Mouse (Mus musculus) neural tube, embryonic 10.5 days (tissue): ENCODE data around the gene Sumo3.

Experiments
- DNase-seq: peaks from one replicate; pipeline ENCODE4 v3.0.0-alpha.2; 2017; ENCODE audit warnings: low spot score; ENCODE audit errors: extremely low spot score

Gene Sumo3

GRCm38 (mm10) chr10:77588036-77588435 is 17.9 kb upstream of the Sumo3 start:
- DNase-seq = no peak

DNA sequence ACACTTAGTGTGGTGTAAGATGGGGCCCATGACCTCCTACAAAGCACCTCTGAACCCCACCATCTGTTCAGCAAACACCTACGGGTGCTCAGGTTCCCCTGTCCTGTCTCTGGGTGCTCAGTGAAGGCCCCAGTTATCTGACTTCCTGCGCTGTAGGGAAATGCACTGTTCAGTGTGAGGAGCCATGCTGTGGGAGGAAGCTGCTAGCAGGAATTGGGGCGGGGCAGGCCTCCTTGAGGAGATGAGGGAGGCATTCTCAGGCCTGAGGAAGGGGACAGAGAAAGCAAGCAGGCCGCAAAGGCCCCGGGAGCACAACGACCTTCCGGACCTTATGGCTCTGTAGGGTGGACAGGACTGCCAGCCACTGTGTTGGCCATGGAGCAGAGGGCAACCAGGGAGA is 16.8 kb upstream of the Sumo3 start:
- no peak for DNase-seq

DNA sequence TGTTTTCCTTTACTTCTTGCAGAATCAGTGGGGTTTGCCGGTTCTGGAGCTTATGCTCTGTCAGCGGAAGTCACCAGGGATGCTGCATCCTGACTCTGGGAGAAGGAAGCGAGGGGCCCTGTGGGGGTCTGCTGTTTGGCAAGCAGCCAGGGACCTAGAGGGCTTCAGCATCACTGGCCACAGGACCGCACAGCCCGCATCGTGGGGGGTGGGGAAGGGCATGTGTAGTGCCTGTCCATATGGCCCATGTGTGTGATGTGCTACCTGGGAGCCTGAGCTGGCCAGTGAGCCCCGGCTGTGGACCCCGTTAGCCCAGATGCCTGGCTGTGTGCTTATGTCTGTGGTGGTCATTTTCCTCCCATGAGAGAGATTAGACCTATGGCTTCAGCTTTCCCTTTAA is 16.1 kb upstream of the Sumo3 start:
- DNase-seq = no peak

DNA sequence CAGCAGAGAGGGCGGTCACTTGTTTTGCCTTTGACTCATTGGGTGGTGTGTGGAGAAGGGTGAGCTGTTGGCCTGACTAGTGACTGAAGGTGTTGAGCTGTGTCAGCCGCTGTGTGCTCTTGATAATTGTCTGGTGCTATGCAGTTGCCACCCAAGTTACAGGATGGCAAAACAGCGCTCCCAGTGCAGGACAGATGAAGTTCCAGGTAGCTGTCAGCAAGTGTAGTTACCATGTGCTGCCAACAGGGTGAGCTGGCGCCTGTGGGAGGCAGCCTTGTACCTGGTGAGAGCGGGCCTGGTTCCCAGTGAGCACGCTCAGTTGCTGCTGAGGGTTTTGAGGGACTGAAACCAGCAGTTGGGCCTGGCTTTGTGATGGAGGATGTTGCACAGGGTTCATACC is 15.1 kb upstream of the Sumo3 start:
- peak; percentile 34 for DNase-seq

- DNase-seq = no peak
These were observed 14.4 kb upstream of the Sumo3 start for GRCm38 (mm10) chr10:77591546-77591945.

DNA sequence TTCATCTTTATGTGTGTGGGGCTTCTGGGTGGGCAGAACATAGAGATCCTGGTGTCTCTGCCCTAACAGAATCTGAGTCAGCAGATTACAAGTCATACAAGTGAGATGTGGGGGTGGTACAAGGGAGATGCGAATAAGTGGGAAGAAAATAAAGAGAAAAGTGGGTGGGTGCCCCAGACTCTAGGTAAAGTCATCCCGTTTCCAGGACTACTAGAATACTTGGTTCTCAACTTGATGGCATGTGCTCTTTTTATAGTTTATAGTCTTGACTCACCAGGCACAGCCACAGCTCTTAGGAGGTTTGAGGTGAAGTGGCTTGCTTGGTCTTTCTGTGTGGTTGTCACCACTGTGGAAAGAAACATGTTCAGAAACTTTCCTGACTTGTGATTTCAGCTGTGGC is 9.8 kb upstream of the Sumo3 start:
- DNase-seq = no peak

DNA sequence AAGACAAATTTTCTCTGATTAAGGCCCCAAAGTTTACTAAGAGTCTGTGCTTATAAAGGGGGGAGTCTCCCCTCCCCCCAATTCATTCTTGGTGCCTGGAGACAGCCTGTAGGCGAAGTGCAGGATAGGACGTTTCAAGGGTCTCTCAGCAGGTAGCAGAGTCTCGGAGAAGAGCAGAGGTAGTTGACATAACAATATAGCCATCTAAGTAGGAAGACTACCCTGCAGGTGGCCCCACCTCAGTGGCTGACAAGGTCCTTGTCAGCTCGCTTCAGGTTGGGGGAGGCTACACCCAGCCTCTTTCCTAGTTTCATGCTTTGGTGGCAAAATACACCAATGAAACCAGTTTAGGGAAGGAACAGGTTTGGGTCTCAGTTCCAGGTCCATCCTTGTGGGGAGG is 2.9 kb upstream of the Sumo3 start:
- DNase-seq = no peak

- DNase-seq = no peak
These were observed 1.8 kb upstream of the Sumo3 start for GRCm38 (mm10) chr10:77604111-77604510.

GRCm38 (mm10) chr10:77604958-77605357 is 939 bp upstream of the Sumo3 start:
- DNase-seq = no peak

DNA sequence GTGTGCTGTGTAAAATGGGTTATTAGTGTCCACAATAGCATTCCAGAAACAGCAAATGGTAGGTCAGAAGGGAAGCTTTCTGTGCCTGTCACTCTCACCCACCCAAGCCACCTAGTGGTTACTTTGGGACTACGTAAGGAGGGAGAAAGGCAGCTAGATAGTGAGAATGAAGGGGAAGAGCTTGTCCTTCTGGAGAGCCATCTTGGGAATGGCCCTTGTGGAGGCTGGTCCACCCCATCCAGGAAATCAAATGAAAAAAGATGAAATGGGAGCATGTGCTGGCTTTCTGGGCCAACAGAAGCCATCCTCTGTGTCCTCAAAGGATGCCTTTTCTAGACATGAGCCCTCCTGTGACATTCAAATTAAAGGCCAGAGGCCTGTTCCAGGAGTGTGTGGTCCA is 529 bp upstream of the Sumo3 start:
- peak; percentile 39 for DNase-seq

GRCm38 (mm10) chr10:77606855-77607254 is 958 bp downstream of the Sumo3 start:
- no peak for DNase-seq

DNA sequence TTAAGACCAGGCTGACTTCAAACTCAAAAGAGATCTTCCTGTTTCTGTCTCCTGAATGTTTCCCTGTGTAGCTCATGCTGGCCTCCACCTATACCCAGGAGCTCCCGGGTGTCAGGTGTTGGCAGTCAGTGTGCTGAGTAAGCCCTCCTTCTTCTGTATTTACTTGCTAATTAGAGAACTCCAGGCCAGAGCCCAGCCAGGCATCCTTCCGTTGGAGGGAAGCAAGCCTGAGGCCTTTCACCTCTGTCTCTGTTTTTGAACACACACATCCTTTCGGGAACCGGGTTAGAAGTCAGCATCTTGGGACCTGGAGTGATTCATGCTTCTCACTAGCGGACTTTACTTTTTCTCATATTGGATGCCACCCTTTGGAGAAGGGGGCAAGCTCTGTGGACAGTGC is 1.5 kb downstream of the Sumo3 start:
- no peak for DNase-seq

GRCm38 (mm10) chr10:77608589-77608988 is 2.7 kb downstream of the Sumo3 start:
- DNase-seq = no peak

DNA sequence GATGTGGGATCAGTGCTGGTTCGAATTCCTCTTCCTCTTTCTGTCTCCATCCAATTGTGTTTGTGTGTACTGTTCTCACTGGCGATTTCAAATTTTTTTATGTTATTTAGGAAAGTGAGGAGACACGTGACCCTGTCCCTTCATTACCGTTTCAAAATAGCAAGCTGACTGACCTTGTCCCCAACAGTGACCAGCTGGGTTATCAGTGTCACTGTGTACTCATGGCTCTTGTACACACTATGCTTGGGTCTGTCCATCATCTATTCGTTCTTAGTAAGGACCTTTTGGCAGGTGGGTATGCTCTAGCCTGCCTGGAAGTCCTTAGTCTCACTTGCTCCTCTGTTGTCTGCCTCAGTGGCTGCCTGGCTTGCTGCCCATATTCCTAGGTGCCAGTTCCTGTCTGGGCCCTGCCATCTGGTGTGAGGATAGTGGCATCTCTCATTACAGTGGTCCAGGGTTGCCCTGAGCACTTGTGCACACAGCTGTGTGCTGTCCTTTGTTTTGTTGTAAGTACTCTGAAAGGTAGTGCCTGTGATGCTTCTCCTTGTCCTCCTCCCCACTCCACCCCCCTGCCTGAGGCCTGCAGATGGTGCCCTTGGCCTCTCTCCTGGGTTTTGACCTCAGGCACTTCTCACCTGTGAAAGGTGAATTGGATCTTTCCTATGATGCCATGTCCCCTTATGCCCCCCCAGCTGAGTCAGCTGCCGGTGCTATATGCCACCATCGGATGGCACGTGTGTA is 4.5 kb downstream of the Sumo3 start:
- no peak for DNase-seq

GRCm38 (mm10) chr10:77613409-77613808 is 7.5 kb downstream of the Sumo3 start:
- DNase-seq = no peak

GRCm38 (mm10) chr10:77615647-77616046 is 9.8 kb downstream of the Sumo3 start:
- no peak for DNase-seq

DNA sequence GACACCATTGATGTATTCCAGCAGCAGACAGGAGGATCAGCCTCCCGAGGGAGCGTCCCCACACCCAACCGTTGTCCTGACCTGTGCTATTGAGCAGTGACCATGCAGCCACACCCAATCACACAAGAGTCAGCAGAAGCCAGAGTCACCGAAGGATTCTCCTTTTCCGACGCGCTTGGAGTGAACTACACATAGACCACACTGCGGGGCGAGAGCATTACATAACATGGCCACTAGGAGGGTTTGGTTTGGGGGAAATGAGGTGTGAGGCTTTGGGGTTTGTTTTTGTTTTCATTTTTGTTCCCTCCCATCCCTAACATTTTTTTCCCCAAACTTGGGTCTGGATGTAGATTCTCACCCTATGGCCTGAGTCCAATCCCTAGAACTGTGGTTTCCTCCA is 10.3 kb downstream of the Sumo3 start:
- DNase-seq = no peak

DNA sequence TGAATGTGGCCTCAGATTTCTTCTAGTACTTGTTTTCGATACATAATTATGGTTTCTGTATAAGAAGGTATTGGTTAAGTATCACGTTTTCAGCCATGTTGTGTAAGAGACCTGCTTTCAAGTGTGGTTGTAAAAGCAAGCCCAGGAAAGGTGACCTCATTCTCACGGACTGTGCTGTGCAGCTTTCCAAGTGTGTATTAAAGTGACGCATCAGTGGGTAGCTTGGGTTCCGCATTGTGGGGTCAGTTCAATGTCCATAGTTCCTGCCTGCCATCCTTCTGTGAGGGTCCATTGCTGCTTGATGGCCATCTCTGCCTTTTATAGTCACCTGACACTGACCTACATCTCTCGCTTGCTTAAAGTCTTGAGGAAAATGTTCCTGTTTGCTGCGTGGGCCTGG is 11.0 kb downstream of the Sumo3 start:
- no peak for DNase-seq

- no peak for DNase-seq
These were observed 15.6 kb downstream of the Sumo3 start for GRCm38 (mm10) chr10:77621546-77621945.

- DNase-seq = peak; percentile 94
These were observed 16.4 kb downstream of the Sumo3 start, which contains the start of gene Ube2g2 for GRCm38 (mm10) chr10:77622055-77622988. TSS of gene Ube2g2 (plus strand) at chr10:77622275.

DNA sequence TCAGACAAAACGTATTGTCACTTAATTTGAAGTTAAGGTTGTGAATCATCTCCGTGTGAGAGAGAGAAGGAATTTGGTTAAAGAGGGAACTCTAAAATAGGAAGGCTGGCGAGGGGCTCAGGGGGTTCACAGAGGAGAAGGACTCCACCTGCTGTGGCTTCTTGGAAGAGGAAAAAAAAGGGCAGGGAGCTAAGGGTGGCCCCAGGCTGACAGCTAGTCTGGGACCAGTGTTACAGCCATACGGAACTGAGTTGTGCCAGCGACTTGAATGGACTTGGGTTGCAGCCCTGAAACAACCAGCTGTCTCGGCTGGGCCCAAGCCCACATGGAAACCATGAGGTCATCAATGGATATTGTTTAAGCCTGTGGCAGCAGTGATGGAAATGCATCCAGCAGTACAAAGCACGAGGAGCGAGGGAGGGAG is 17.2 kb downstream of the Sumo3 start:
- DNase-seq = peak; percentile 37

DNA sequence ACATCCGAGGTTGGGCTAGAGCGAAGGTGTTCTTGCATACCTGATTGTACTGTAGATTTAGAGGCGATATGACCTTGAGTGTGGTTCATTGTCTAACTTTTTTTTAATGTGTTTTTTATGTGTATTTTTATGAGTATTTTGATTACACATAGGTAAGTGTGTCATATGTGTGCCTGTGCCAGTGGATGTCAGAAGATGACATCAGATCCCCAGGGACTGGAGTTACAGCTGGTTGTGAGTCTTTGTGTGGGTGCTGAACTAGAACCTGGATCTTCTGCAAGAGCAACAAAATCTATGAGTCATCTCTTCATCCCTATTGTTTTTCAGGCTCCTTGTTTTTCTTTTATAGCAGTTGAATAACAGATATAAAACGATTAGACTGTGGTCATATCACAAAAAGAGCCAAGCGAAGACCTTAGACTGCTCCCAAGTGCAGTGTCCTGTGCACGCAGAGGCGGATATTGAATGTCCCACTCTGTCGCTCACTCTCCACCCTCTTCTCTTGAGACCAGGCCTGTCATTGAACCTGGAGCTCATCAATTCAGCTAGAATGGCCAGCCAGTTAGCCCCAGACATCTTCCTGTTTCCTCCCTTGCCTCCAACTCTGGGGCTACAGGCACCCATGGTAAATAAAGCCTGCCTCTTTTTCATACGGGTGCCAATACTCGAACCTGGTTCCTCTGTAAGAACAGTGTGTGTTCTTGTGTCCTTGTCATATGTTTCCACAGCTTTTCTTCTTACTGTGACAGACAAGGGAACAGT is 17.9 kb downstream of the Sumo3 start:
- DNase-seq = no peak
